Mouse (Mus musculus): ENCODE results near the gene Sema7a.
A peak's percentile ranks its signal among the peaks of the same experiment; 100 is the strongest.

Gene Sema7a

DNA sequence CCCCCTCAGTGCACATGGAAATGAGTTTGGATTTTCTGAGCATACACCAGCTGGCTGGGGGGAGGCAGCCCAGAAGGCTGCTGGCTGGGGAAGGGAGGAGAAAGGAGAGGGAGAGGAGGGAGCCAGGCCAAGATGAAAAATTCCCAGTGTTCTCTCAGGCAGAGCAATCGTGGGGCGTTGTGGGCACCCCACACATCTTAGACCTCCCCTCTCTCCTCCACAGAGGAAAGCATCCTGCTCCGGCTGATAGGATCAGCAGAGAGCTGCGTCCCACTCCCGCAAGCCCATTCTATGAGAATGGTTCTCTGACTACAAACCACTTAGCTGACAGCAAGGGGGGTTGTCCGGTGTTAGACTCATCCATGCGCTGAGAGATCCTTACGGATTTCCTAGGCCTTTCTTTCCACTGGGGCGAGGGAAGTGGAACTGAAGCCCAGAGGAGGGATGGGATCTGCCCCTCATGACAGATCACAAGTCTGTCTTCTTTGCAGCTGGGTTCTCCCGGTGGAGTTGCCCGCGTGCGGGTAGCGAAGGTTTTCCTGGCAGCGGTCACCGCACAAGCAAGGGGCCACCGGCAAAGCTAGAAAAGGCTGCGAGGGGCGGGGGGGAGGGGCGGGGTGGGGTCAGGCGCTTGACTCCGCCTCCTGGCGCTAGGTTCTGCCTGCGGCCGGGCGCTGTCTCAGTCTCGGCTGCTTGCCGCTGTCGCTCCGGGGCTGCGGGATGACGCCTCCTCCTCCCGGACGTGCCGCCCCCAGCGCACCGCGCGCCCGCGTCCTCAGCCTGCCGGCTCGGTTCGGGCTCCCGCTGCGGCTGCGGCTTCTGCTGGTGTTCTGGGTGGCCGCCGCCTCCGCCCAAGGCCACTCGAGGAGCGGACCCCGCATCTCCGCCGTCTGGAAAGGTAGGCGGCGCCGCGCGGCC lies at the start of gene Sema7a:
Sema7a (plus strand) TSS at position 682 of the 918 bp plus-strand sequence.
- peak; percentile 76 for DNase-seq (ENCODE audit: low spot score)

DNA sequence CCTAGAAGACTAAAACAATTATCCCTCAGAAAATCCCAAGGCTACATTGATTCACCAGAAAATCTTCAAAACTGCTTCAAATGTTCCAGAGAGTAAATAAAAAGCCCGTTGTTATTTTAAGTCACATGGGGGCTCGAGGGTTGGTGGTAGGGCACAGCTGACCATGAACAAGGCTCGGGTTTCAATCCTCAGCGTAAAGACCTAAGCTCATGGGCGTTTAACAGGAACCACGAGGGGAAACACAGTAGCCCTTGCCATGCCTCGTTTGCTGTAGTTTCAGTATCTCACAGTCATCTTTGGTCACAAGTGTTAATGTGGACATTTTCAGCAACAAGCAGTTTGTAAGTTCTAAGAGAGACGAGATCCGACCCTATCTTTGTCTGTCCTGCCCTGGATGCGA lies 39.4 kb upstream of the Sema7a start:
- DNase-seq (ENCODE audit: low spot score), result no peak

GRCm38 (mm10) chr9:57901197-57901596 lies 38.7 kb upstream of the Sema7a start:
- no peak for DNase-seq (ENCODE audit: low spot score)

GRCm38 (mm10) chr9:57901601-57902000 lies 38.3 kb upstream of the Sema7a start:
- no peak for DNase-seq (ENCODE audit: low spot score)

DNA sequence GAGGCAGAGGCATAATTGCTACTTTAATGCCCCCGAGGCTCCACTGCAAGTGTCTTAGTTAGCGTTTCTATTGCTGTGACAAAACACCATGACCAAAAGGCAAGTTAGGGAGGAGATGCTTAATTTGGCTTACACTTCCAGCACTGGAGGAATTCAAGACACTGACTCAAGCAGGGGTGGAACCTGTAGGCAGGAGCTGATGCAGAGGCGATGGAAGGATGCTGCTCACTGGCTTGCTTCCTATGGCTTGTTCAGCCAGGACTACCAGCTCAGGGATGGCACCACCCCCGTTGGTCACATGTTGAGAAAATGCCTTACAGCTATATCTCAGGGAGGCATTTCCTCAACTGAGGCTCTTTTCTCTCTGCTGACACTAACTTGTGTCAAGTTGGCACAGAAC lies 37.8 kb upstream of the Sema7a start:
- no peak for DNase-seq (ENCODE audit: low spot score)

- no peak for DNase-seq (ENCODE audit: low spot score)
Measured at GRCm38 (mm10) chr9:57903589-57904249, 36.2 kb upstream of the Sema7a start.

GRCm38 (mm10) chr9:57904250-57904644 lies 35.7 kb upstream of the Sema7a start:
- no peak for DNase-seq (ENCODE audit: low spot score)

GRCm38 (mm10) chr9:57907206-57907605 lies 32.7 kb upstream of the Sema7a start:
- DNase-seq (ENCODE audit: low spot score), result no peak

DNA sequence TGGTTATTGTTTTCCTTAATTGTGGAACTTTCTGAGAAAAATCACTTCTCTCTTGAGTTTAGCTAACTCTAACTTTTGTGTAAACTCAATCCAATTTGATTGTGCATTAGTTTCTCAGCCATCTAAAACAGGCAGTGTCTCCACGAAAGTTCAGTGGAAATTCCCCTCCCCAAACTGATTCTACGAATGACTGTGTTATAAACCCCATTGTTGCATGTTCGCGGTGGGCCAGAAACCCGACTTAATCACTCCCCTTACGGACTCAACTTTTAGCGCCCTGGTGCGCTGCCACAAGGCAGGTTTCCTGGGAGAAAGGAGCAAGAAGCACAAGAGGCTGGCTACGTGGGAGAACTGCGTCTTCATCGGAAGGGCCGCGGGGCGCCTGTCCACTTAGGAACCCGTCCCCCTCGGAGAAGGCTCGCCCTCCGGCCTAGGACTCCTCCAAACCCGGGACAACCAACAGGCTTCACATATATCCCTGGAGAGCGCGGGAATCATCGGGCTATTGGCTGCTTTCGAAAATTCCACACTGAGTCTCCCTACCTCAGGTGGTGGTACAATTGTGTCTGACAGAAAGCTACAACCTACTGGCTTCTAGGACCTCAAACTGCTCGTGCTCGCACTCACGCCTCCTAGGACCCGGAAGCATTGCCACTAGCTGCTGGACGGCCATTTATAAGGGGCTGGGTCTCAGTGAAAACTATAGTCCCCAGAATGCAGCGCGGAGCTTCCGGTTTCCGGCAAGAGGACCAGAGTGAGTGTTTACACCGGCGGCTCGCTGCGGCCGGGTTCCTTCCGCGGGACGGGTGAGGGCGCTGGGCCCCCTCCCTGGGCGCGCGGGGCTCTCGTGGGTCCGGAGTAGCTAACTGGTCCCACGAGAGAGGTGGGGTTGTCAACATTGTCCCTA lies 29.4 kb upstream of the Sema7a start, which contains the start of gene Ubl7:
Ubl7 (plus strand) TSS at position 726 of the 907 bp plus-strand sequence.
- DNase-seq (ENCODE audit: low spot score), result peak; percentile 93

- DNase-seq (ENCODE audit: low spot score), result no peak
Measured at GRCm38 (mm10) chr9:57912571-57912970, 27.3 kb upstream of the Sema7a start.

DNA sequence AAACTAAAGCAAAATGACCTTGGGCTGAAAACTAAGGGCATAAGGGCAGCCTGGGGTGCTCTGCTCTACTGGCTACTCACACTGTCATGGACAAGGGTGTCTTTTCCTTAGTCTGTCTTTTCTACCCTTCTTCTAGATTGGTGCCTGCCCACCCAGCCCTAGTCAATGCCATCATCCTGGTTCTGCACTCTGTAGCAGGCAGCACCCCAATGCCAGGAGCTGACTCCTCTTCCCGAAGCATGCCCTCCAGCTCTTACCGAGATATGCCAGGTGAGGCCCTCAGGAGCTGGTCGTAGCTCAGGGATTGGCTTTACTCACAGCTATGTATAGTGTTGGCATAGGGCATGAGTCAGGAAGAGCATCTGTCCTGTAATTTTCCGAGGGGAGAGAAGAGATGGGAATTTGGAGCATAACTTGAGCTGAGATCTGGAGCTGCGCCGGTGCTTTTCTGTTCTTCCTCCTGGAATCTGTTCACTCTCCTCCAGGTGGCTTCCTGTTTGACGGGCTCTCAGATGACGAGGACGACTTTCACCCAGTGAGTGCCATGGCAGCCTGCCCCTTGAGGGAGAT lies 18.3 kb upstream of the Sema7a start:
- DNase-seq (ENCODE audit: low spot score), result no peak

DNA sequence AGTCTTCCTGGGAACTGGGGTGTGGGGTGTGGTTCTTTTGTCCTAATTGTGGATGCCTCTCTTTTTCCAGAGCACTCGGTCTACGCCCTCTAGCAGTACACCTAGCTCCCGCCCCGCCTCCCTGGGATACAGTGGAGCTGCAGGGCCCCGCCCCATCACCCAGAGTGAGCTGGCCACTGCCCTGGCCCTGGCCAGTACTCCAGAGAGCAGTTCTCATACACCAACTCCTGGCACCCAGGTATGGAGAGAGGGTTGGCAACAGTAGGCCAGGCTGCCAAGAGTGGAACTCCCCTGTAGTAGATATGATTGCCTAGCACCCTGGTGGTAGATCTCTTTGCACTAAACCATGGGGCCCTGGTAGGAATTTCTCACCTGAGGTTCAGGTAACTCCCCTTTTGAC lies 17.5 kb upstream of the Sema7a start:
- no peak for DNase-seq (ENCODE audit: low spot score)

GRCm38 (mm10) chr9:57923046-57923445 lies 16.9 kb upstream of the Sema7a start:
- DNase-seq (ENCODE audit: low spot score), result no peak

- DNase-seq (ENCODE audit: low spot score), result no peak
Measured at GRCm38 (mm10) chr9:57931166-57931767, 8.6 kb upstream of the Sema7a start.

DNA sequence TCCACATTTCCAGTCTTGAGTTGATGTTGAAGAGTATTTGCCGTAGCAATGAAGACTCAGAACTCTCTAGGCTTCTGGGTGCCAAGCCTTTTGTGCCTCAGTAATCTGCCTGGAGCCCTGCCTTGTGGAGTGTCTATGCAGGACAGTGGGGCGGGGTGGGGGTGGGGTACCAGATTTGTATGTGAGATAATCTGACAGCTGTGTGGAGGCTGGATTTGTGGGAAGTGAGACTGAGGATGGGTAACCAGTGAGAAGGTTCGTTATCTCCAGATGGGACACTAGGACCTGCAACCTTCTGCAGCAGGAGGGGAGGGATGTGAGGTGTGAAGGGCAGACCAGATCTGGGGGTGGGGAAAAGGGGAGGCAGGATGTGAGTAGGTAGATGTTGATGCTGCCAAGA lies 7.7 kb upstream of the Sema7a start:
- DNase-seq (ENCODE audit: low spot score), result no peak

GRCm38 (mm10) chr9:57932831-57933602 lies 6.9 kb upstream of the Sema7a start:
- DNase-seq (ENCODE audit: low spot score), result no peak

- DNase-seq (ENCODE audit: low spot score), result peak; percentile 64
Measured at GRCm38 (mm10) chr9:57935683-57936437, 4.1 kb upstream of the Sema7a start.

GRCm38 (mm10) chr9:57937171-57937570 lies 2.7 kb upstream of the Sema7a start:
- no peak for DNase-seq (ENCODE audit: low spot score)

- no peak for DNase-seq (ENCODE audit: low spot score)
Measured at GRCm38 (mm10) chr9:57937651-57938050, 2.3 kb upstream of the Sema7a start.
